Mouse (Mus musculus): ENCODE data around the gene Gm5849.
"Not testable (repeated sequence)": the region's sequence is repeated elsewhere in the genome, so short reads cannot be mapped to it uniquely, and the experiment has no call there.

Gm5849 gene

DNA sequence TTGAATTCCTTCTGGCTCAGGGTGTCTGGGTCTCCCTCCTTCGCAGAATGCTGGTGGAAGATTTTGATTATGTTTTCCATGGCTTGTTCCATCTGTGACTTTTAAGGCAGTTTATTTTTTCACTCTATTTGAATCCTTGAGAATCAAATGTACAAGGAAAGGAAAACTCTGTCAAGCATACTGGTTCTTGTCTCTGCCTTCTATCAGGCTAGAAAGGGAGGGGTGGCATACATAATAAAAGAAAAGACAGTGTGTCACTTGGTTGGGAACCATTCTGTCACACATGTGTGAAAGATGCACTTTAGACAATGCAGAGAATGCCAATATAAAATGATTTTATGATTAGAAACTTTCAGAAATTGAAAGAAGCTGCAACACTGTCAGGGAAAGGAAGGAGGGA, at the start of gene Gm5849:
Gm5849 (minus strand) TSS at position 101 of the 400 bp plus-strand sequence.
- not testable (repeated sequence) for DNase-seq (ENCODE audit: low spot score)

DNA sequence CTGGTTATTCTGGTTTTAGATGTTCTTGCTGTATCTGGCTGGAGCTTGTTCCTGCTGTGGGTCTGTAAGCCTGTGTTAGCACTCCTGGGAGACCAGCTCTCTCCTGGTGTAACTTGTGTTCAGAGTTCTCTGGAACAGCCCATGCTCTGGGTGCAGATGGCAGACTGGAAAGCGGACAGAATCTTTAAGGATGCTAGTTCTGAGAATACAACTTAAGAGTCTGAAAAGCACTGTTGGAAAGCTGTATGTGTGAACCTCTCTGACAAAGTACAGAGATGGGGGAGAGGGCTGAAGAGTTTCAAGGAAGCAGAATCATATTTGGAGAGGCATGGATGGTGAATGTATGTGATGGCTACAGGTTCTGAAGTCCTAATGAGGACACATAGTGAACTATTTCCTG, 28.0 kb downstream of the Gm5849 start:
- no peak for DNase-seq (ENCODE audit: low spot score)

GRCm38 (mm10) chr3:90726606-90727005, 51.1 kb downstream of the Gm5849 start, which contains the start of gene Pglyrp4:
Gene Pglyrp4, plus strand, starts transcription at chr3:90726906.
- no peak for DNase-seq (ENCODE audit: low spot score)
